Mouse (Mus musculus) hindbrain, embryonic 12.5 days (tissue): ENCODE measurements around the gene Ttc19. TPM values are rescaled to one million over a fixed set of nuclear protein-coding genes. Genes with fewer than 3 reads are reported as not detected.

Source experiments
- ATAC-seq: fragments of 200-750 bp; cut with Nextera tagmentation; 2 replicates; pipeline ENCODE4 v1.8.0; 2017; ENCODE audit warnings: moderate TSS enrichment; ENCODE audit not compliant: low FRiP score
- H3K27ac ChIP-seq: fragments of 300-500 bp; sonication (generic); 2 replicates; pipeline ENCODE4 v1.5.1; 2016; ENCODE audit warnings: mild to moderate bottlenecking
- H3K27me3 ChIP-seq: fragments of 300-500 bp; sonication (generic); 2 replicates; pipeline ENCODE4 v1.6.1; 2016; ENCODE audit warnings: mild to moderate bottlenecking
- H3K36me3 ChIP-seq: fragments of 300-500 bp; sonication (generic); 2 replicates; pipeline ENCODE4 v1.6.1; 2016; ENCODE audit warnings: mild to moderate bottlenecking
- H3K4me1 ChIP-seq: fragments of 300-500 bp; sonication (generic); 2 replicates; pipeline ENCODE4 v1.6.1; 2016
- H3K4me2 ChIP-seq: fragments of 300-500 bp; sonication (generic); replicated peaks from 2 replicates; pipeline ENCODE4 v1.6.1; 2016; ENCODE audit warnings: mild to moderate bottlenecking
- H3K4me3 ChIP-seq: fragments of 300-500 bp; sonication (generic); 2 replicates; pipeline ENCODE4 v1.5.1; 2016; ENCODE audit warnings: mild to moderate bottlenecking
- H3K9ac ChIP-seq: fragments of 300-500 bp; sonication (generic); 2 replicates; pipeline ENCODE4 v1.6.1; 2016; ENCODE audit warnings: mild to moderate bottlenecking, moderate library complexity
- H3K9me3 ChIP-seq: fragments of 300-500 bp; sonication (generic); replicated peaks from 2 replicates; pipeline ENCODE4 v1.6.1; 2016; ENCODE audit warnings: mild to moderate bottlenecking
- WGBS: fragments of 180-500 bp; shearing (Covaris S2); methylation state at CpG from one replicate; pipeline ENCODE4 v1.1.7; 2016; 5-methylcytosine and 5-hydroxymethylcytosine counted together
- polyA plus RNA-seq: library from polyadenylated mRNA; unstranded; fragments of >200 nt; fragmentation: Nextera tagmentation; extraction: Ambion mirVana; gene quantifications from 2 replicates; pipeline ENCODE4 v1.2.1, GENCODE M21; 2016

Gene Ttc19
- 33.8 and 36.1 TPM in 2 replicates for polyA plus RNA-seq

DNA sequence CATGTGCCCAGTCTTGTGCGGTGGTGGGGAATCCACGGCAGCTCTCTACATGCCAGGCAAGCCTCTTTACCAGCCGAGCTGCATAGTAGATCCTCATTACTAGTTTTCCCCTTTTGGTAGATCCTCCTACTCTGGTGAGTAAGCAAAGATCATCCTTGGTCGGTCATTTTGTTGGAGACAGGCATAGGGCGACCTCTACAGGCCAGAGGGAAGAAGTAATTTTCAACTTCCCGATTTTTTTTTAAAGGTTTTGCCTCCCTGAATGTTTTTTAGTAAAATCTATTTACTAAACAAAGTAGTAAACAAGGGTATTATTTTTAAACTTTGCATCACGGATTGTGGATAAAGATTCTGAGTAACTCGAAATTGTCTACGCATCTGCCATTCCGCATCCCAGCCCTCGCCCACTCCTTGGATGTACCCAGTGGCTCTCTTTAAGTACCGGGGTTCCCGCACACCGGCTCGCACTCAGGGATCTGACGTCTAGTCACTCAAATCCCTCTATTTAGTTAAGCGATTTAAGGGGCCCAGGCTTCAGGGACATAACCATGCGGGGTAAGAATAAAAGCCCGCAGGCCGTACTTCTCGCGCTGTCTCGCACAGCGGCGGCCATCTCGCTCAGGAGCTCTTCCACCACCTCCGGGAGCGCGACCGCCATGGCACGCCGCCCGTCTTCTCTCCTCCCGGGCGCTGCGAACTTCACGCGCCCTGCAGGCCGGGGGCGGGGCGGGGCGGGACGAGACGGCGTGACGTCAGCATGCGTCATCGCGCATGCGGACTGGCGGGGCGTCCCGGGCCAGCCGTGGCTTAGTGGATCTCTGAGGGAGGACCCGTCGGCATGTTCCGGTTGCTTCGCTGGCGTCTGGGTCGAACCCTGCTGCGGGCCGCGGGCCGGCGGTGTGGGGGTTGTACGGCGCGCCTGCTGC lies at the start of gene Ttc19, which contains the start of gene Zswim7:
TSS of gene Ttc19 (plus strand) at position 799 of the 926 bp plus-strand sequence.
TSS of gene Zswim7 (minus strand) at position 701 of the 926 bp plus-strand sequence.
- peak; percentile 97 for ATAC-seq
- under 1% methylated on average over 56 of the region's 68 CpGs for WGBS
- Histone ChIP-seq H3K4me3 (peak within 1 kb of the TSS; percentile 91), H3K27me3 (no peaks in the 10 kb centered on the region), H3K4me2 (peak within 1 kb of the TSS; percentile 69), H3K9me3 (no peaks in the 10 kb centered on the region), H3K9ac (peak within 1 kb of the TSS; percentile 87), H3K36me3 (peaks cover 17% of the 10 kb centered on the region), H3K4me1 (no peaks in the 10 kb centered on the region; the same call in 1 of the 2 replicates), H3K27ac (peak within 1 kb of the TSS; percentile 87)

DNA sequence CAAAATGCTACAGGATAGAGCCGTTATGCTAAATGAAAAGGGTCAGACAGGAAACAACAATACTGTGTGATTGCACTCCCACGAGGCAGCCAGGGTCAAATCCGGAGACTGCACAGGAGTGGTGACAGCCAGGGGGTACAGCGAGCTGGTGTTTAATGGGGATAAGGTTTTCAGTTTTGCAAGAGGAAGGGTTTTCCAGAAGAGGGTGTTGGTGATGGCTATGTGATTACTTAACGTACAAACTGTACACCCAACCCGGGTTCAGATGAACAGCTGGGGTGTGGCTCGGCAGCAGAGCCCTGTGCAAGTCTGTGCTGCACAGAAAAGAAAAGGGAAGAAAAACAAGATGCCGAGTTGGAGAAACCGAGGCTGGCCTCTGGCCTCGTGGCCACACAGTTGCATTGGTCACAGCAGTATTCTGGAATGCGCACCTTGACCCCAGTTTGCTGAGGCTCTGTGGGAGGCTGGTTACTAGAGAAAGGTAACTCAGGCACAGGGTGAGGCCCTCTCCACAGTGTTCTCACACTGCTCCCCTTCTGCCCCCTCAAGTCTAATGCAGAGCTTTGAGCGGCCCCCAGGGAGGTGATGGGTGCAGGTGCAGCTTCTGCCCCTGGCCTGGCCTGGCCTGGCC lies 40.5 kb upstream of the Ttc19 start:
- no peaks in the 10 kb centered on the region for H3K36me3 ChIP-seq
- no peak for ATAC-seq

GRCm38 (mm10) chr11:62243871-62244270 lies 37.4 kb upstream of the Ttc19 start:
- H3K4me3 ChIP-seq = no peak overlapping the region
- 0 out of 2 replicates have a peak, but pooled peaks cover 5% of the 10 kb centered on the region for H3K4me1 ChIP-seq
- H3K4me2 ChIP-seq = no peak overlapping the region
- no peaks in the 10 kb centered on the region for H3K36me3 ChIP-seq
- ATAC-seq = no peak
- no peak overlapping the region for H3K27ac ChIP-seq
- no peak overlapping the region for H3K9ac ChIP-seq
- H3K27me3 ChIP-seq = peaks cover 12% of the 10 kb centered on the region
- no peaks in the 10 kb centered on the region; the same call in 1 of the 2 replicates for H3K9me3 ChIP-seq
- 88% methylated on average over 8 of the region's 8 CpGs for WGBS

More for the DNA sequence above, 40.5 kb upstream of the Ttc19 start:
- Histone ChIP-seq H3K9me3 (no peaks in the 10 kb centered on the region; the same call in 1 of the 2 replicates), H3K4me1 (no peaks in the 10 kb centered on the region), H3K4me2 (no peak overlapping the region), H3K27ac (no peak overlapping the region), H3K4me3 (no peak overlapping the region), H3K27me3 (no peaks in the 10 kb centered on the region), H3K9ac (no peak overlapping the region)
- 73% methylated on average over 12 of the region's 12 CpGs for WGBS

GRCm38 (mm10) chr11:62244471-62244870 lies 36.8 kb upstream of the Ttc19 start:
- H3K4me3 ChIP-seq = no peak overlapping the region
- peaks cover 18% of the 10 kb centered on the region for H3K27me3 ChIP-seq
- H3K4me2 ChIP-seq = no peak overlapping the region
- H3K9ac ChIP-seq = no peak overlapping the region
- no peaks in the 10 kb centered on the region; the same call in 1 of the 2 replicates for H3K9me3 ChIP-seq
- peaks cover 7% of the 10 kb centered on the region; the same call in 1 of the 2 replicates for H3K4me1 ChIP-seq
- H3K36me3 ChIP-seq = no peaks in the 10 kb centered on the region
- ATAC-seq = no peak
- WGBS = 93% methylated on average over 4 of the region's 4 CpGs
- H3K27ac ChIP-seq = no peak overlapping the region

DNA sequence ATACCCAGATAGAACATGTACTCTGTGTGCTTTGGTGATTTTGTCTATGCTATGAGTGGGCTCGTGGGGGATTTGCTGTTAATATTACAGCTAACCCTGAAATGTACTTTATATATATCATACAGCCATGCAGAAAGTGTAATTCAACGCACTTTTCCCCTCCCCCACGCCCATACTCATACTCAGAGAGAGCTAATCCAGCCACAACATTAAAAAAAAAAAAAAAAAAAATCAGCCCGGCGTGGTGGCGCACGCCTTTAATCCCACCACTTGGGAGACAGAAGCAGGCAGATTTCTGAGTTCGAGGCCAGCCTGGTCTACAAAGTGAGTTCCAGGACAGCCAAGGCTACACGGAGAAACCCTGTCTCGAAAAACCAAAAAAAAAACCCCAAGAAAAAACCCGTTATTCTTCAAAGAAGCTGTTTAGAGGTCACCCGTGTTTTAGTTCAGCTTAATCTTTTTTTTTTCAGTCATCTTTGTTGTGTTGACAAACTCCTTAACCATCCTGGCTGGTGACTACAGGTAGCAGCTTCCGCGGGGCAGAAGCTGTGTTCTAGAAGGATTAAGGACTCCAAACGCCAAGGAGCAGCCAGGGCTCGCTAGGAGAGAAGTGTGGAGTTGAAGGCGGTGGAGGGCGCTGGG lies 33.4 kb upstream of the Ttc19 start:
- H3K4me2 ChIP-seq = peak overlapping the region; percentile 99
- 41% methylated on average over 18 of the region's 18 CpGs for WGBS
- peaks cover 39% of the 10 kb centered on the region for H3K27me3 ChIP-seq
- peak overlapping the region; percentile 59 for H3K9ac ChIP-seq
- H3K27ac ChIP-seq = no peak overlapping the region
- no peak; the same call in 1 of the 2 replicates for ATAC-seq
- H3K36me3 ChIP-seq = no peaks in the 10 kb centered on the region
- H3K4me3 ChIP-seq = peak overlapping the region; percentile 65
- peaks cover 24% of the 10 kb centered on the region for H3K4me1 ChIP-seq
- H3K9me3 ChIP-seq = no peaks in the 10 kb centered on the region; the same call in 1 of the 2 replicates

DNA sequence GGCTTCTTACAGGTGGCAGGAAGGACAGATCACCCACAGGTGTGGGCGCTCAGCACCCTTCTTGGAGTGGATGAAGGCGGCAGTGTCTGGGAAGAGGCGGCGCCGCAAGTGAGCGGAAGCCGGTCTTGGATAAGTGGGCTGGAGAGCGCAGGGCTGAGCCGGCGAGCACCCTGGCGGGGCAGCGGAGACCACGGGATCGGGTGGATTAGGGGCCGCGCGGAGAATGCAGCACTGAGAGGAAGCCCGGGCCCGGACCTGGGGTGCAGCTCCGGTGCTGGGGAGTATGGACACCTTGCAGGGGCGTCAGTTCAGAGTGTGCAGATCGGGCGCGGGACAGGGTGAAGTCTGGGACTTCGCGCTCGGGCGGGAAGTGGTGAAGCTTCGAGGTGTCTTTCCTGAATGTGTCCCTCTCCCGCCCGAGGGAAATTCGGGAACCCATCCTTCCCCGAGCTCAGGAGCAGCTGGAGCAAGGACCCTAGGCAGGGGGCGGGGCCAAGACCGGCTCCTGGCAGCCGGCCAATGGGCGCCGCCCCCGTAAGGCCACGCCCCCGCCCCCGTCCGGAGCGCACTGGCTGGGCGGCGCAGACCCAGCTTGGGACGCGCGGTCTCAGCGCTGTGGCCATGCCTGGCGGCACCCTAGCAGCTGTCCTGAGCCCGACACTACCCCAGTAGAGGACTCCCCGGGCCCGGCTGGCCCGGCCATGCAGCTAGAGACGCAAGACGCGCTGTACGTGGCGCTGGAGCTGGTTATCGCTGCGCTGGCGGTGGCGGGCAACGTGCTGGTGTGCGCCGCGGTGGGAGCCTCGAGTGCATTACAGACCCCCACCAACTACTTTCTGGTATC lies 32.6 kb upstream of the Ttc19 start, which contains the start of gene Adora2b:
TSS of gene Adora2b (plus strand) at position 584 of the 844 bp plus-strand sequence.
- H3K9ac ChIP-seq = peak within 1 kb of the TSS; percentile 59
- WGBS = 1% methylated on average over 69 of the region's 69 CpGs
- no peaks in the 10 kb centered on the region; the same call in 1 of the 2 replicates for H3K9me3 ChIP-seq
- peak; percentile 94 for ATAC-seq
- peaks cover 39% of the 10 kb centered on the region for H3K27me3 ChIP-seq
- peak within 1 kb of the TSS; percentile 65 for H3K4me3 ChIP-seq
- no peaks in the 10 kb centered on the region for H3K36me3 ChIP-seq
- H3K4me2 ChIP-seq = peak within 1 kb of the TSS; percentile 99
- no peak within 1 kb of the TSS for H3K27ac ChIP-seq
- H3K4me1 ChIP-seq = peaks cover 24% of the 10 kb centered on the region

DNA sequence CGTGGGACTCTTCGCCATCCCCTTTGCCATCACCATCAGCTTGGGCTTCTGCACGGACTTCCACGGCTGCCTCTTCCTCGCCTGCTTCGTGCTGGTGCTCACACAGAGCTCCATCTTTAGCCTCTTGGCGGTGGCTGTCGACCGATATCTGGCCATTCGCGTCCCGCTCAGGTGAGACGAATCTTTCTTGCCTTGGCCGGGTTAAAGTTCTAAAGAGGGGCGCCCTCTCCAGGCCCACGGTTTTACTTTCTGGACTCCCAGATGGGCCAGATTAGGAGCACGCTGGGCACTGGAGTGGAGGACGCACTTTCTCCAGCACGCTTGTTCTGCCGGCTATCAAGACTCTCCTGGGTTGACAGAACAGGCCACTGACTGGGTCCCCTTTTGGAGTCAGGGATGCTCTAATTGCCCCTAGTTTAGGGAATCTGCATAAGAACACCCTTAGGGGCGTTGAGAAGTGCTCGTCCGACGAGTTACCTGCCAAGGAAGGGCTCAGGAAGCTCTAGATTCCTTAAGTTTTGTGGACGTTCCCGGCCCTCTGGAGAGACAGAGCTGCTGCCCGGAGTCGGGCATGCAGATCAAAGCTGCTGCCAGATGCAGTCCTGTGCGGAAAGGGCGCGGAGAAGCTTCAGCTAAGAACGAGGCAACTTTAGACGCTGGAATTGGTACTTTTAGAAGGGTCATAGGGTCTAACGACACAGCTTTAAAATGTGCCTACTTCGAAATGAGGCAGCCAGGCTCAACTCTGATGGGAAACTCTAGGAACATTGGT lies 31.8 kb upstream of the Ttc19 start:
- H3K9me3 ChIP-seq = no peaks in the 10 kb centered on the region; the same call in 1 of the 2 replicates
- ATAC-seq = peak; percentile 48
- peak overlapping the region; percentile 65 for H3K4me3 ChIP-seq
- H3K4me2 ChIP-seq = peak overlapping the region; percentile 99
- peak overlapping the region; percentile 59 for H3K9ac ChIP-seq
- WGBS = 3% methylated on average over 35 of the region's 35 CpGs
- H3K4me1 ChIP-seq = peaks cover 24% of the 10 kb centered on the region
- no peak overlapping the region for H3K27ac ChIP-seq
- peaks cover 39% of the 10 kb centered on the region for H3K27me3 ChIP-seq
- H3K36me3 ChIP-seq = no peaks in the 10 kb centered on the region

DNA sequence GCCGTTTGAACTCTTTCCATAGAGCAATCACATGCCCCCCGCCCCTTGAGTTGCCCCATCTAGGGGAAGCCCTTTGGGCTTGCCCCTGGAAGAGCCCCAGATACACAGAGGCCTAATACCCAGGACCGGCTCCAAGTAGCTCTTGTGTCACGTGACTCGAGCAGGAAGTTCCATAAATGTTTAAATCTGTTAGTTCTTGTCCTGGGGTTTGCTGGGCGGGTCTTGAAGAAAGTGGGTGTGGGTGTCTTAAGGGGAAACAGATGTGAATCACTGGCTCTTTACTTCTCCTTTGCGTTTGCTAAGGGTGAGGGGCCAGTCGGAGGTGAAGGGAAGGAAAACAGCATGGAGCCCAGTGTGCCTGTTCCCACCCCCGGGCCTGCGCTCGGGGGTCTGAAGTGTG lies 30.2 kb upstream of the Ttc19 start:
- Histone ChIP-seq H3K4me3 (no peak overlapping the region), H3K36me3 (no peaks in the 10 kb centered on the region), H3K27me3 (peaks cover 39% of the 10 kb centered on the region), H3K4me1 (peaks cover 24% of the 10 kb centered on the region), H3K4me2 (peak overlapping the region; percentile 99), H3K9me3 (no peaks in the 10 kb centered on the region; the same call in 1 of the 2 replicates), H3K9ac (no peak overlapping the region), H3K27ac (no peak overlapping the region)
- ATAC-seq = no peak
- 59% methylated on average over 11 of the region's 11 CpGs for WGBS

- peaks cover 20% of the 10 kb centered on the region for H3K4me1 ChIP-seq
- no peak for ATAC-seq
- no peaks in the 10 kb centered on the region for H3K9me3 ChIP-seq
- no peak overlapping the region for H3K9ac ChIP-seq
- no peaks in the 10 kb centered on the region for H3K36me3 ChIP-seq
- H3K4me2 ChIP-seq = no peak overlapping the region
- no peak overlapping the region for H3K4me3 ChIP-seq
- H3K27me3 ChIP-seq = peaks cover 28% of the 10 kb centered on the region
- H3K27ac ChIP-seq = no peak overlapping the region
- 71% methylated on average over 5 of the region's 5 CpGs for WGBS
Observed at GRCm38 (mm10) chr11:62253380-62253779, 27.9 kb upstream of the Ttc19 start.

GRCm38 (mm10) chr11:62259214-62259613 lies 22.1 kb upstream of the Ttc19 start:
- H3K9ac ChIP-seq = no peak overlapping the region
- no peak overlapping the region for H3K27ac ChIP-seq
- no peaks in the 10 kb centered on the region for H3K36me3 ChIP-seq
- H3K27me3 ChIP-seq = no peaks in the 10 kb centered on the region
- H3K4me1 ChIP-seq = peaks cover 15% of the 10 kb centered on the region
- ATAC-seq = no peak
- H3K4me3 ChIP-seq = no peak overlapping the region
- H3K9me3 ChIP-seq = no peaks in the 10 kb centered on the region
- WGBS = 60% methylated on average over 5 of the region's 5 CpGs
- no peak overlapping the region for H3K4me2 ChIP-seq
